Mouse (Mus musculus) CH12.LX (cell line): ENCODE measurements around the gene Trpc4ap.

ENCODE experiments used
- CHD1 ChIP-seq: IDR thresholded peaks from 2 replicates; pipeline ENCODE4 v1.6.1; 2012; ENCODE audit warnings: low read depth, low read length, improper control_type of control experiment, inconsistent platforms
- CTCF ChIP-seq, 2 experiments: IDR thresholded peaks in 1 of 2; conservative IDR thresholded peaks in 1 of 2; 2 replicates each; pipeline ENCODE4 v1.5.1; 2011 to 2012; ENCODE audit warnings: low read depth in 2 of 2, low read length in 2 of 2, improper control_type of control experiment in 1 of 2, inconsistent platforms in 1 of 2, mild to moderate bottlenecking in 1 of 2, moderate library complexity in 1 of 2
- JUND ChIP-seq: conservative IDR thresholded peaks from 2 replicates; pipeline ENCODE4 v1.6.1; 2011; ENCODE audit warnings: low read depth, low read length, improper control_type of control experiment
- POLR2A ChIP-seq: IDR thresholded peaks from 2 replicates; pipeline ENCODE4 v1.6.1; 2011; ENCODE audit warnings: low read depth, mild to moderate bottlenecking, improper control_type of control experiment, low read length

DNA sequence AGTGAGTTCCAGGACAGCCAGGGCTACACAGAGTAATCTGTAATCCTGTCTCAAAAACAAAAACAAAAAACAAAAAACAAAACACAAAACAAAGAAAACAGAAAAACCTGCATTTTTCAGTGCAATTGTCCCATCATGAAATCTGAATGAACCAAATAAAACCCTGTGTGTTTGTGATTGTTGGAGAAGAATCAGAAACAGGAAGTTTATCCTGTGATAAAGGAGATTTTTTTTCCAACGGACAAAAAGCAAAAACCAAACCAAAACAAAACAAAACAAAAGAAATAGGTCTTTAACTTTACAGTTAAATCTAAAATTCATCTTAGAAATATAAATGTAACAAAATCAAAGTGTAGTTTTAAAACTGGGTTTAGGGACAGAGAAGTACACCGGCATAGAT, 2.4 kb upstream of the Trpc4ap start:
- TF ChIP-seq CHD1 (no peak), JUND (no peak), CTCF (conservative IDR thresholded peaks at IDR 0.05 in 1 of 2, IDR thresholded peaks at IDR 0.05 in 1 of 2; ENCODE audit: low read depth in 2 of 2, low read length in 2 of 2) (no peak), POLR2A (no peak)
